Mouse (Mus musculus) thymus, adult 2 months (tissue): ENCODE data around the gene Glis1.

Source experiments
- CTCF ChIP-seq: fragments of 200-500 bp; IDR thresholded peaks from 2 replicates; pipeline ENCODE4 v1.5.1; 2012; ENCODE audit warnings: mild to moderate bottlenecking, control low read depth, low read length, moderate library complexity, borderline replicate concordance; ENCODE audit not compliant: control insufficient read depth, poor library complexity, insufficient read depth; ENCODE audit errors: extremely low read depth
- POLR2A ChIP-seq: fragments of 200-500 bp; IDR thresholded peaks from 2 replicates; pipeline ENCODE4 v1.6.1; 2012; ENCODE audit warnings: mild to moderate bottlenecking, low read length, control low read depth, moderate library complexity; ENCODE audit not compliant: control insufficient read depth, poor library complexity, insufficient read depth; ENCODE audit errors: extremely low read depth

GRCm38 (mm10) chr4:107420202-107420601, 14.2 kb upstream of the Glis1 start:
- TF ChIP-seq CTCF (no peak), POLR2A (no peak)
